Mouse (Mus musculus): ENCODE measurements around the gene Incenp. TPM values are rescaled to one million over a fixed set of nuclear protein-coding genes. Genes with fewer than 3 reads are reported as not detected.

Incenp gene
- polyA plus RNA-seq, 1 experiment, result 89.6 TPM

GRCm38 (mm10) chr19:9922228-9922627, 22.9 kb upstream of the Incenp start:
- Histone ChIP-seq H3K79me3 (ENCODE audit: low read depth) (no peaks in the 10 kb centered on the region), H3K79me2 (ENCODE audit: control insufficient read depth, insufficient read depth) (no peaks in the 10 kb centered on the region), H3K36me3 (ENCODE audit: control insufficient read depth, insufficient read depth) (no peaks in the 10 kb centered on the region), H3K27me3 (ENCODE audit: control insufficient read depth, insufficient read depth, insufficient read length) (no peaks in the 10 kb centered on the region), H3ac (ENCODE audit: control insufficient read depth, insufficient read length, low read depth) (no peak overlapping the region), H3K4me3 (ENCODE audit: insufficient read depth, poor library complexity, severe bottlenecking) (no peak overlapping the region)
- TF ChIP-seq MYOD1 (IDR thresholded peaks at IDR 0.05; ENCODE audit: control insufficient read depth, insufficient read length, low read depth) (no peak), MAX (IDR thresholded peaks at IDR 0.05) (no peak), USF1 (IDR thresholded peaks at IDR 0.05; ENCODE audit: low read depth) (no peak), MYOG (IDR thresholded peaks at IDR 0.05; ENCODE audit: control insufficient read depth, extremely low read depth, insufficient read length) (no peak), CEBPB (IDR thresholded peaks at IDR 0.05; ENCODE audit: low read depth) (no peak), CTCF (IDR thresholded peaks at IDR 0.05; ENCODE audit: control insufficient read depth, insufficient read depth, insufficient read length) (no peak)

- no peak overlapping the region for H3ac ChIP-seq (ENCODE audit: control insufficient read depth, insufficient read length, low read depth)
- H3K36me3 ChIP-seq (ENCODE audit: control insufficient read depth, insufficient read depth), result no peaks in the 10 kb centered on the region
- TF ChIP-seq FOSL1 (IDR thresholded peaks at IDR 0.05; ENCODE audit: insufficient read depth, low read length, poor library complexity, severe bottlenecking), result peak; percentile 20
- TF ChIP-seq MYOD1 (IDR thresholded peaks at IDR 0.05; ENCODE audit: control insufficient read depth, insufficient read length, low read depth), result no peak
- TF ChIP-seq CEBPB (IDR thresholded peaks at IDR 0.05; ENCODE audit: low read depth), result no peak
- TF ChIP-seq CTCF (IDR thresholded peaks at IDR 0.05; ENCODE audit: control insufficient read depth, insufficient read depth, insufficient read length), result peak; percentile 64
- peak; percentile 78 for TF ChIP-seq USF1 (IDR thresholded peaks at IDR 0.05; ENCODE audit: low read depth)
- no peaks in the 10 kb centered on the region for H3K79me2 ChIP-seq (ENCODE audit: control insufficient read depth, insufficient read depth)
- H3K79me3 ChIP-seq (ENCODE audit: low read depth), result no peaks in the 10 kb centered on the region
- no peaks in the 10 kb centered on the region for H3K27me3 ChIP-seq (ENCODE audit: control insufficient read depth, insufficient read depth, insufficient read length)
- no peak overlapping the region for H3K4me3 ChIP-seq (ENCODE audit: insufficient read depth, poor library complexity, severe bottlenecking)
Measured at GRCm38 (mm10) chr19:9920835-9921784, 21.8 kb upstream of the Incenp start.

GRCm38 (mm10) chr19:9918176-9918861, 19.0 kb upstream of the Incenp start:
- Histone ChIP-seq H3K4me3 (ENCODE audit: insufficient read depth, poor library complexity, severe bottlenecking) (no peak overlapping the region), H3K27me3 (ENCODE audit: control insufficient read depth, insufficient read depth, insufficient read length) (no peaks in the 10 kb centered on the region), H3K36me3 (ENCODE audit: control insufficient read depth, insufficient read depth) (no peaks in the 10 kb centered on the region), H3ac (ENCODE audit: control insufficient read depth, insufficient read length, low read depth) (no peak overlapping the region), H3K79me3 (ENCODE audit: low read depth) (no peaks in the 10 kb centered on the region), H3K79me2 (ENCODE audit: control insufficient read depth, insufficient read depth) (no peaks in the 10 kb centered on the region)
- TF ChIP-seq CEBPB (IDR thresholded peaks at IDR 0.05; ENCODE audit: low read depth), result no peak
- TF ChIP-seq MYOD1 (IDR thresholded peaks at IDR 0.05; ENCODE audit: control insufficient read depth, insufficient read length, low read depth), result no peak
- no peak for TF ChIP-seq MAX (IDR thresholded peaks at IDR 0.05)
- no peak for TF ChIP-seq USF1 (IDR thresholded peaks at IDR 0.05; ENCODE audit: low read depth)
- TF ChIP-seq MYOG (IDR thresholded peaks at IDR 0.05; ENCODE audit: control insufficient read depth, extremely low read depth, insufficient read length), result no peak
- TF ChIP-seq FOSL1 (IDR thresholded peaks at IDR 0.05; ENCODE audit: insufficient read depth, low read length, poor library complexity, severe bottlenecking), result no peak

- no peaks in the 10 kb centered on the region for H3K79me3 ChIP-seq (ENCODE audit: low read depth)
- H3K79me2 ChIP-seq (ENCODE audit: control insufficient read depth, insufficient read depth), result no peaks in the 10 kb centered on the region
- no peak overlapping the region for H3ac ChIP-seq (ENCODE audit: control insufficient read depth, insufficient read length, low read depth)
- TF ChIP-seq FOSL1 (IDR thresholded peaks at IDR 0.05; ENCODE audit: insufficient read depth, low read length, poor library complexity, severe bottlenecking), result no peak
- TF ChIP-seq USF1 (IDR thresholded peaks at IDR 0.05; ENCODE audit: low read depth), result no peak
- no peaks in the 10 kb centered on the region for H3K36me3 ChIP-seq (ENCODE audit: control insufficient read depth, insufficient read depth)
- no peaks in the 10 kb centered on the region for H3K27me3 ChIP-seq (ENCODE audit: control insufficient read depth, insufficient read depth, insufficient read length)
- no peak overlapping the region for H3K4me3 ChIP-seq (ENCODE audit: insufficient read depth, poor library complexity, severe bottlenecking)
Measured at GRCm38 (mm10) chr19:9917727-9918126, 18.4 kb upstream of the Incenp start.

- Histone ChIP-seq H3ac (ENCODE audit: control insufficient read depth, insufficient read length, low read depth) (no peak overlapping the region), H3K36me3 (ENCODE audit: control insufficient read depth, insufficient read depth) (no peaks in the 10 kb centered on the region)
- TF ChIP-seq CEBPB (IDR thresholded peaks at IDR 0.05; ENCODE audit: low read depth), result no peak
- TF ChIP-seq USF1 (IDR thresholded peaks at IDR 0.05; ENCODE audit: low read depth), result no peak
- no peak for TF ChIP-seq FOSL1 (IDR thresholded peaks at IDR 0.05; ENCODE audit: insufficient read depth, low read length, poor library complexity, severe bottlenecking)
- no peak for TF ChIP-seq MYOG (IDR thresholded peaks at IDR 0.05; ENCODE audit: control insufficient read depth, extremely low read depth, insufficient read length)
- TF ChIP-seq CTCF (IDR thresholded peaks at IDR 0.05; ENCODE audit: control insufficient read depth, insufficient read depth, insufficient read length), result peak; percentile 67
Measured at GRCm38 (mm10) chr19:9915935-9916334, 16.6 kb upstream of the Incenp start.

More at GRCm38 (mm10) chr19:9915935-9916334, 16.6 kb upstream of the Incenp start:
- H3K79me2 ChIP-seq (ENCODE audit: control insufficient read depth, insufficient read depth), result no peaks in the 10 kb centered on the region
- H3K79me3 ChIP-seq (ENCODE audit: low read depth), result no peaks in the 10 kb centered on the region
- H3K27me3 ChIP-seq (ENCODE audit: control insufficient read depth, insufficient read depth, insufficient read length), result no peaks in the 10 kb centered on the region
- no peak overlapping the region for H3K4me3 ChIP-seq (ENCODE audit: insufficient read depth, poor library complexity, severe bottlenecking)
